8 mouse cellular contexts compared by ENCODE assay signal in the genomic region with DNA sequence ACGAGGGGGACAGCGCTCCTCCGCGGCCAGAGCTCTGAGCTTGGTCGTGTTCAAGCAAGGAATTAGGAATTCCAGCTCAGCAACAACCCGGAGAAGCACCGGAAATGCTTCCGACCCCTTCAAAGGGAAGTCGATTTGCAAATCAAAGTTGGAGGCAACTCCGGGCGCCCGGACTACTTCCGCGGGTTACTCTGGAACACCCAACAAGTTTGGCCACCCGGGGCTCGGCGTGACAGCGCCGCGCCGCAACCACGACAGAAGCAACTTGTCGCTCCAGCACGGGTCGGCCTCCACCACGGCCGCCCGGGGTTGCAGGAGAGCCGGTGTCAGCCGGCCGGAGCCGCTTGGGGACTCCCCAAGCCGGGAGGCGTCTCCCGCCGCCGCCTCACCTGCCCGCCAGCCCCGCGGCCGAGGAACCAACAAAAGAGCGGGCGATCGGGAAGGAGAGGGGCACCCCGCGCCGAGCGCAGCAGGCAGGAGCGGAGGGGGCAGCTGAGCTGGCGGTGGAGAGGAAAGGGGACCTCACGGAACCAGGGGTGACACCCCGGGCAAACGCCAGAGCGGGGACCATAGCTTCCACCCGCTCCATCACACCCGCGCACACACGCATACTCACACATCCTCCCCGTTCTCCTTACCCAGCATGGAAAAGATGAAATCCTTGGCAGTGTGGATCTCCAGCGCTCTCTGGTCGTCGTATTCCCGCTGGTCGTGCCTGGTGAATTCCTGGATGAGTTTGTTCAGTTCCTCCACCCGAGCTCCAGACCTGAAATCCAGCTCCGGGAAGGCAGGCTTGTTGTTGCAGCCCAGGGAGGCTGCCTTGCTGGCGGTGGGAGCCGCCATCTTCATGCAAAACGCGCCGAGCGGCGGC. TPM values are rescaled to one million over a fixed set of nuclear protein-coding genes. Genes with fewer than 3 reads are reported as not detected.
DNase-seq lines count a peak whose midpoint lies in the region; ATAC-seq and TF ChIP-seq lines count a peak whose summit lies in the region.

A gene (minus strand): TSS at position 859 of the 871 bp plus-strand sequence.

- TF ChIP-seq CTCF in cortical plate, adult 2 months (IDR thresholded peaks at IDR 0.05; ENCODE audit: extremely low read depth, insufficient read depth, low read length) = no peak

- H3K9ac ChIP-seq in hindbrain, embryonic 16.5 days (ENCODE audit: low read depth, low read length) = peak within 1 kb of the TSS; percentile 95

- H3K4me1 ChIP-seq in cortical plate, adult 2 months (ENCODE audit: control insufficient read depth, insufficient read depth, low read length) = no peaks in the 10 kb centered on the region
- peaks cover 22% of the 10 kb centered on the region for H3K4me1 ChIP-seq in hindbrain, embryonic 16.5 days (ENCODE audit: control insufficient read depth, insufficient read depth, low read depth, low read length)

- H3K4me3 ChIP-seq in cortical plate, adult 2 months (ENCODE audit: insufficient read depth, low read length) = peak within 1 kb of the TSS; percentile 75
- peak within 1 kb of the TSS; percentile 95 for H3K4me3 ChIP-seq in hindbrain, embryonic 16.5 days (ENCODE audit: low read length)

- peak within 1 kb of the TSS; percentile 73; the same call in 1 of the 2 replicates for H3K27ac ChIP-seq in cortical plate, adult 2 months (ENCODE audit: insufficient read depth, low read length)
- peak within 1 kb of the TSS; percentile 95 for H3K27ac ChIP-seq in hindbrain, embryonic 16.5 days (ENCODE audit: low read depth, low read length)

- DNase-seq in adrenal gland, adult 8-10 months = peak; percentile 36
- DNase-seq in gastrocnemius, postnatal 10 days = peak; percentile 56
- peak; percentile 36 for DNase-seq in left cerebral cortex, adult 11 months (ENCODE audit: low spot score)
- peak; percentile 73 for DNase-seq in lung, postnatal 10 days
- DNase-seq in right cerebral cortex, adult 2 months (ENCODE audit: low spot score in 2 of 2) = peak; percentile 57 to 76

- no peaks in the 10 kb centered on the region; the same call in 1 of the 2 replicates for H3K27me3 ChIP-seq in hindbrain, embryonic 16.5 days (replicated peaks; ENCODE audit: control insufficient read depth, insufficient read depth, low read length)

- peak within 1 kb of the TSS; percentile 64 for H3K4me2 ChIP-seq in hindbrain, embryonic 16.5 days (ENCODE audit: low read length)

- WGBS in hindbrain, embryonic 16.5 days = under 1% methylated on average over 68 of the region's 73 CpGs

- TF ChIP-seq POLR2A in cortical plate, adult 2 months (IDR thresholded peaks at IDR 0.05; ENCODE audit: extremely low read depth, insufficient read depth, low read length) = 0 out of 2 replicates have a peak, but pooled peaks have one; percentile 21

- peak; percentile 51 for ATAC-seq in hindbrain, embryonic 16.5 days
- ATAC-seq in erythroid progenitor cell, adult 5-6 weeks (replicated peaks; ENCODE audit: low FRiP score, poor library complexity, severe bottlenecking) = no peak

- H3K36me3 ChIP-seq in hindbrain, embryonic 16.5 days (ENCODE audit: control insufficient read depth, insufficient read depth, low read length) = no peaks in the 10 kb centered on the region

- H3K9me3 ChIP-seq in hindbrain, embryonic 16.5 days (ENCODE audit: control insufficient read depth, low read length) = no peaks in the 10 kb centered on the region

RNA-seq across cellular contexts. Expression of the gene that starts here (rescaled TPM):
- total RNA-seq in adrenal gland, adult 8-10 months (2022) = 10 to 100 TPM; 12.4 to 17.8 (median 14.6) TPM
- 33.1 and 35.5 TPM in 2 replicates for polyA plus RNA-seq in cortical plate, adult 2 months (2012; rRNA removed)
- 1 to 10 TPM; 8.3 to 9.1 TPM for total RNA-seq in gastrocnemius, postnatal 10 days (2021)
- 15.8 and 16.3 TPM in 2 replicates for polyA plus RNA-seq in hindbrain, embryonic 16.5 days (2015; fragmentation: Nextera tagmentation; extraction: Ambion mirVana)
- total RNA-seq in erythroid progenitor cell, adult 5-6 weeks (2015; ENCODE audit: low replicate concordance) = not detected in 2 replicates
- not detected in 2 replicates for total RNA-seq in erythroid progenitor cell, adult 5-6 weeks (2017; ENCODE audit: low replicate concordance)

Comparison
In these comparisons a context has a peak if more than half of its experiments do, and no peak if none do; other contexts are left out.
1. RNA of the gene that starts here (total RNA-seq): 12.4 to 17.8 TPM in adrenal gland, adult 8-10 months and 8.3 to 9.1 TPM in gastrocnemius, postnatal 10 days; not detected in erythroid progenitor cell, adult 5-6 weeks; every median in the first group is over 4 times any median in the second.
2. Peak in every context shown above with its lines, with median percentiles within 50 percentile points of each other: DNase-seq.